8 mouse cellular contexts compared by ENCODE assay signal in the genomic region with DNA sequence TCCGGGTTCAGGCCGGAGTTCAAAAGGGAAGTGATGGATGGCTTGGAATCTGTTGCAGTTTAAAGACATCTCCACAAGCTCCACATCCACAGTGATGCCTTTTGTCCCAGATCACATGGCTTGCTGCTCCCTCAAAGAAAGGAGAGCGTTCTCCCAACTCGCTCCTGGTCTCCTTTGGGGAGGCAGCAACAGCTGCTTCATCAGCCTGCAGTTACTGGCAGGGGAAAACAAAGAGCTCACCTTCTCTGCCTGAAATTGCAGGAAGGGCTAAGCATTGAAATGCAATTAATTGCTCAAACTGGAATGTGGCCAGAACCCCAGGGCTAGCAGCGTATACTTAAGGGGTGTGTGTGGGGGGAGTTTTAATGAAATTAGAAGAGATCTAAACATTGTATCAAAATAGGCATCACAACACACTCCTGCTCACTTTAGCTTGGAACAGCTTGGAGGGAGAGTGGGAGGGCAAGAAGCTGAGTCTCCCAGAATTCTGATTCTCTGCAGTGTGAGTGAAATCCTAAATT.
DNase-seq lines count a peak whose midpoint lies in the region; ATAC-seq lines count a peak whose summit lies in the region.

No protein-coding gene starts in this region.

- H3K36me3 ChIP-seq in hindbrain, embryonic 14.5 days (replicated peaks; ENCODE audit: control insufficient read depth, insufficient read depth) = no peaks in the 10 kb centered on the region
- no peaks in the 10 kb centered on the region for H3K36me3 ChIP-seq in midbrain, embryonic 16.5 days (ENCODE audit: control insufficient read depth, insufficient read depth, low read length)

- 9% methylated on average over 5 of the region's 5 CpGs for WGBS in hindbrain, embryonic 14.5 days
- WGBS in midbrain, embryonic 16.5 days = 22% methylated on average over 5 of the region's 5 CpGs

- DNase-seq in frontal cortex, postnatal 25 days (ENCODE audit: low spot score in 2 of 2) = no peak
- peak; percentile 49 for DNase-seq in embryo, embryonic 9.5 days (ENCODE audit: extremely low spot score)
- DNase-seq in hindbrain, embryonic 14.5 days (ENCODE audit: low spot score) = peak; percentile 46
- no peak for DNase-seq in urinary bladder, postnatal 4 days (ENCODE audit: low spot score in 2 of 2)
- DNase-seq in natural killer cell, adult 2 months (ENCODE audit: low spot score in 2 of 2) = no peak
- no peak for DNase-seq in adrenal gland, adult (ENCODE audit: inconsistent age in 2 of 2, low spot score in 1 of 2)

- peaks cover 7% of the 10 kb centered on the region for H3K4me1 ChIP-seq in hindbrain, embryonic 14.5 days (replicated peaks; ENCODE audit: control insufficient read depth, insufficient read depth, low read length)
- peaks cover 10% of the 10 kb centered on the region for H3K4me1 ChIP-seq in midbrain, embryonic 16.5 days (ENCODE audit: control insufficient read depth, insufficient read depth, low read length)

- peak overlapping the region; percentile 9 for H3K27ac ChIP-seq in hindbrain, embryonic 14.5 days
- H3K27ac ChIP-seq in midbrain, embryonic 16.5 days (ENCODE audit: low read length) = peak overlapping the region; percentile 57

- H3K9me3 ChIP-seq in hindbrain, embryonic 14.5 days (ENCODE audit: control insufficient read depth, low read length) = no peaks in the 10 kb centered on the region
- no peaks in the 10 kb centered on the region for H3K9me3 ChIP-seq in midbrain, embryonic 16.5 days (replicated peaks; ENCODE audit: control insufficient read depth, low read length, poor library complexity, severe bottlenecking)

- ATAC-seq in frontal cortex, adult (ENCODE audit: low TSS enrichment) = peak; percentile 96
- ATAC-seq in hindbrain, embryonic 14.5 days (ENCODE audit: low FRiP score) = no peak; the same call in 1 of the 2 replicates
- ATAC-seq in midbrain, embryonic 16.5 days = no peak

- H3K27me3 ChIP-seq in hindbrain, embryonic 14.5 days (ENCODE audit: control insufficient read depth, insufficient read depth, low read length) = no peaks in the 10 kb centered on the region
- H3K27me3 ChIP-seq in midbrain, embryonic 16.5 days (ENCODE audit: control insufficient read depth, insufficient read depth, low read depth, low read length) = no peaks in the 10 kb centered on the region

- H3K4me3 ChIP-seq in hindbrain, embryonic 14.5 days (replicated peaks; ENCODE audit: low read length) = no peak overlapping the region
- no peak overlapping the region for H3K4me3 ChIP-seq in midbrain, embryonic 16.5 days (ENCODE audit: low read depth, low read length)

- H3K9ac ChIP-seq in hindbrain, embryonic 14.5 days = no peak overlapping the region
- peak overlapping the region; percentile 31; the same call in 1 of the 2 replicates for H3K9ac ChIP-seq in midbrain, embryonic 16.5 days (ENCODE audit: low read depth, low read length)

- H3K4me2 ChIP-seq in hindbrain, embryonic 14.5 days (replicated peaks) = peak overlapping the region; percentile 30; the same call in 1 of the 2 replicates
- H3K4me2 ChIP-seq in midbrain, embryonic 16.5 days (ENCODE audit: low read length) = no peak overlapping the region

Comparison
In these comparisons a context has a peak if more than half of its experiments do, and no peak if none do; other contexts are left out.
1. DNase-seq: peak in embryo, embryonic 9.5 days (single experiment) and hindbrain, embryonic 14.5 days (single experiment); none in frontal cortex, postnatal 25 days (0 of 2), urinary bladder, postnatal 4 days (0 of 2), natural killer cell, adult 2 months (0 of 2) and adrenal gland, adult (0 of 2).